8 mouse cellular contexts compared by ENCODE assay signal in genomic region chr12:24680096-24680491, GRCm38 (mm10). TPM values are rescaled to one million over a fixed set of nuclear protein-coding genes. Genes with fewer than 3 reads are reported as not detected.
DNase-seq lines count a peak whose midpoint lies in the region; ATAC-seq and TF ChIP-seq lines count a peak whose summit lies in the region.
"Had no signal": no experiment of that assay in that cellular context is flagged by ENCODE, and none has a peak within 500 bp of the region (broad histone marks: within the 10 kb centered on the region; RNA-seq: fewer than 3 reads in every experiment).

No protein-coding gene starts in this region.

- no peak for ATAC-seq in forebrain, postnatal 0 days
- ATAC-seq in hindbrain, embryonic 11.5 days (ENCODE audit: low FRiP score), result no peak
- ATAC-seq in midbrain, embryonic 16.5 days, result no peak
- no peak for ATAC-seq in CD4-positive, CD25-positive, alpha-beta regulatory T cell, adult 4 months

- H3K4me1 ChIP-seq in embryonic facial prominence, embryonic 10.5 days, result peaks cover 25% of the 10 kb centered on the region
- H3K4me1 ChIP-seq in forebrain, postnatal 0 days (ENCODE audit: insufficient read depth), result peaks cover 10% of the 10 kb centered on the region; the same call in 1 of the 2 replicates
- no peaks in the 10 kb centered on the region for H3K4me1 ChIP-seq in hindbrain, embryonic 11.5 days (replicated peaks; ENCODE audit: control insufficient read depth, insufficient read depth, low read length)
- H3K4me1 ChIP-seq in limb, embryonic 10.5 days, result peaks cover 22% of the 10 kb centered on the region
- H3K4me1 ChIP-seq in midbrain, embryonic 16.5 days (ENCODE audit: control insufficient read depth, insufficient read depth, low read length), result peaks cover 16% of the 10 kb centered on the region

- peak overlapping the region; percentile 72 for H3K4me3 ChIP-seq in embryonic facial prominence, embryonic 10.5 days
- peak overlapping the region; percentile 65 for H3K4me3 ChIP-seq in forebrain, postnatal 0 days (ENCODE audit: low read depth, low read length)
- peak overlapping the region; percentile 51 for H3K4me3 ChIP-seq in hindbrain, embryonic 11.5 days (ENCODE audit: low read depth, low read length)
- peak overlapping the region; percentile 69 for H3K4me3 ChIP-seq in limb, embryonic 10.5 days
- peak overlapping the region; percentile 69 for H3K4me3 ChIP-seq in midbrain, embryonic 16.5 days (ENCODE audit: low read depth, low read length)

- H3K9me3 ChIP-seq in embryonic facial prominence, embryonic 10.5 days, result no peaks in the 10 kb centered on the region
- H3K9me3 ChIP-seq in forebrain, postnatal 0 days (ENCODE audit: low read length), result no peaks in the 10 kb centered on the region
- no peaks in the 10 kb centered on the region for H3K9me3 ChIP-seq in hindbrain, embryonic 11.5 days (ENCODE audit: control insufficient read depth, low read length)
- H3K9me3 ChIP-seq in limb, embryonic 10.5 days (replicated peaks), result no peaks in the 10 kb centered on the region
- no peaks in the 10 kb centered on the region for H3K9me3 ChIP-seq in midbrain, embryonic 16.5 days (replicated peaks; ENCODE audit: control insufficient read depth, low read length, poor library complexity, severe bottlenecking)

- WGBS in embryonic facial prominence, embryonic 10.5 days, result 9% methylated on average over 9 of the region's 9 CpGs
- 18% methylated on average over 9 of the region's 9 CpGs for WGBS in forebrain, postnatal 0 days
- WGBS in hindbrain, embryonic 11.5 days, result 19% methylated on average over 9 of the region's 9 CpGs
- 12% methylated on average over 9 of the region's 9 CpGs for WGBS in limb, embryonic 10.5 days
- 24% methylated on average over 9 of the region's 9 CpGs for WGBS in midbrain, embryonic 16.5 days

- DNase-seq in embryonic facial prominence, embryonic 10.5 days (ENCODE audit: low spot score), result peak; percentile 12
- no peak for DNase-seq in forebrain, postnatal 0 days
- no peak for DNase-seq in hindbrain, embryonic 11.5 days (ENCODE audit: low spot score)
- DNase-seq in limb, embryonic 10.5 days (ENCODE audit: low spot score), result no peak
- no peak for DNase-seq in cerebellum, postnatal 14 days

- H3K27me3 ChIP-seq in embryonic facial prominence, embryonic 10.5 days (replicated peaks; ENCODE audit: low read depth, poor library complexity, severe bottlenecking), result peaks cover 67% of the 10 kb centered on the region
- H3K27me3 ChIP-seq in forebrain, postnatal 0 days (ENCODE audit: insufficient read depth, low read length), result no peaks in the 10 kb centered on the region; the same call in 1 of the 2 replicates
- peaks cover 20% of the 10 kb centered on the region for H3K27me3 ChIP-seq in hindbrain, embryonic 11.5 days (ENCODE audit: control insufficient read depth, insufficient read depth, low read length)
- peaks cover 68% of the 10 kb centered on the region for H3K27me3 ChIP-seq in limb, embryonic 10.5 days (ENCODE audit: low read depth, poor library complexity, severe bottlenecking)
- H3K27me3 ChIP-seq in midbrain, embryonic 16.5 days (ENCODE audit: control insufficient read depth, insufficient read depth, low read depth, low read length), result peaks cover 16% of the 10 kb centered on the region

- peak overlapping the region; percentile 69 for H3K9ac ChIP-seq in forebrain, postnatal 0 days
- peak overlapping the region; percentile 61; the same call in 1 of the 2 replicates for H3K9ac ChIP-seq in hindbrain, embryonic 11.5 days (ENCODE audit: low read depth, low read length)
- peak overlapping the region; percentile 83 for H3K9ac ChIP-seq in midbrain, embryonic 16.5 days (ENCODE audit: low read depth, low read length)

- H3K4me2 ChIP-seq in forebrain, postnatal 0 days (ENCODE audit: low read depth), result peak overlapping the region; percentile 94
- H3K4me2 ChIP-seq in hindbrain, embryonic 11.5 days (replicated peaks; ENCODE audit: low read depth, low read length), result peak overlapping the region; percentile 88
- H3K4me2 ChIP-seq in midbrain, embryonic 16.5 days (ENCODE audit: low read length), result peak overlapping the region; percentile 93

- TF ChIP-seq CTCF in forebrain, postnatal 0 days (IDR thresholded peaks at IDR 0.05; ENCODE audit: low read depth), result no peak

- no peaks in the 10 kb centered on the region for H3K36me3 ChIP-seq in embryonic facial prominence, embryonic 10.5 days (replicated peaks)
- no peaks in the 10 kb centered on the region for H3K36me3 ChIP-seq in forebrain, postnatal 0 days (ENCODE audit: insufficient read depth)
- H3K36me3 ChIP-seq in hindbrain, embryonic 11.5 days (ENCODE audit: control insufficient read depth, insufficient read depth, low read length), result no peaks in the 10 kb centered on the region
- no peaks in the 10 kb centered on the region for H3K36me3 ChIP-seq in limb, embryonic 10.5 days
- H3K36me3 ChIP-seq in midbrain, embryonic 16.5 days (ENCODE audit: control insufficient read depth, insufficient read depth, low read length), result no peaks in the 10 kb centered on the region

- H3K27ac ChIP-seq in embryonic facial prominence, embryonic 10.5 days (replicated peaks), result peak overlapping the region; percentile 78
- no peak overlapping the region for H3K27ac ChIP-seq in forebrain, postnatal 0 days (ENCODE audit: low read depth, low read length)
- H3K27ac ChIP-seq in hindbrain, embryonic 11.5 days (ENCODE audit: low read depth, low read length), result no peak overlapping the region
- H3K27ac ChIP-seq in limb, embryonic 10.5 days, result peak overlapping the region; percentile 70; the same call in 1 of the 2 replicates
- H3K27ac ChIP-seq in midbrain, embryonic 16.5 days (ENCODE audit: low read length), result no peak overlapping the region
- H3K27ac ChIP-seq: macrophage had no signal

RNA-seq across cellular contexts. Expression of gene Cys1, which starts 1.5 kb away (rescaled TPM):
- polyA plus RNA-seq in embryonic facial prominence, embryonic 10.5 days (2016; fragmentation: Nextera tagmentation; extraction: Ambion mirVana), result 0.16 and 0.53 TPM in 2 replicates
- 4.2 and 5.8 TPM in 2 replicates for total RNA-seq in forebrain, postnatal 0 days (2014; rRNA removed)
- 2.1 and 2.3 TPM in 2 replicates for polyA plus RNA-seq in forebrain, postnatal 0 days (2015; fragmentation: Nextera tagmentation; extraction: Ambion mirVana)
- polyA plus RNA-seq in hindbrain, embryonic 11.5 days (2014; fragmentation: Nextera tagmentation; extraction: Ambion mirVana), result 0.88 and 1.2 TPM in 2 replicates
- polyA plus RNA-seq in limb, embryonic 10.5 days (2016; fragmentation: Nextera tagmentation; extraction: Ambion mirVana), result 0.21 TPM in 1 of 2 replicates, not detected in the other
- polyA plus RNA-seq in midbrain, embryonic 16.5 days (2015; fragmentation: Nextera tagmentation; extraction: Ambion mirVana), result 1.6 and 1.8 TPM in 2 replicates
- not detected for polyA plus RNA-seq in CD4-positive, CD25-positive, alpha-beta regulatory T cell, adult 4 months (2017; shearing (Covaris generic))
- polyA plus RNA-seq: macrophage had no signal

RNA-seq across cellular contexts. Expression of gene Rrm2, which starts 27.9 kb away (rescaled TPM):
- polyA plus RNA-seq in embryonic facial prominence, embryonic 10.5 days (2016; fragmentation: Nextera tagmentation; extraction: Ambion mirVana), result 640 and 704 TPM in 2 replicates
- 18.2 and 19.2 TPM in 2 replicates for total RNA-seq in forebrain, postnatal 0 days (2014; rRNA removed)
- 50.3 and 50.7 TPM in 2 replicates for polyA plus RNA-seq in forebrain, postnatal 0 days (2015; fragmentation: Nextera tagmentation; extraction: Ambion mirVana)
- 335 and 391 TPM in 2 replicates for polyA plus RNA-seq in hindbrain, embryonic 11.5 days (2014; fragmentation: Nextera tagmentation; extraction: Ambion mirVana)
- polyA plus RNA-seq in limb, embryonic 10.5 days (2016; fragmentation: Nextera tagmentation; extraction: Ambion mirVana), result 631 and 705 TPM in 2 replicates
- polyA plus RNA-seq in midbrain, embryonic 16.5 days (2015; fragmentation: Nextera tagmentation; extraction: Ambion mirVana), result 37.5 and 41.4 TPM in 2 replicates
- 10 to 100 TPM; 49.7 to 81.3 TPM for polyA plus RNA-seq in CD4-positive, CD25-positive, alpha-beta regulatory T cell, adult 4 months (2017; shearing (Covaris generic))

RNA-seq across cellular contexts. Expression of gene Klf11, which starts 29.0 kb away (rescaled TPM):
- 10.3 and 10.5 TPM in 2 replicates for polyA plus RNA-seq in embryonic facial prominence, embryonic 10.5 days (2016; fragmentation: Nextera tagmentation; extraction: Ambion mirVana)
- total RNA-seq in forebrain, postnatal 0 days (2014; rRNA removed), result 27.3 and 30.7 TPM in 2 replicates
- polyA plus RNA-seq in forebrain, postnatal 0 days (2015; fragmentation: Nextera tagmentation; extraction: Ambion mirVana), result 20.4 and 22.9 TPM in 2 replicates
- polyA plus RNA-seq in hindbrain, embryonic 11.5 days (2014; fragmentation: Nextera tagmentation; extraction: Ambion mirVana), result 12.5 and 14.3 TPM in 2 replicates
- polyA plus RNA-seq in limb, embryonic 10.5 days (2016; fragmentation: Nextera tagmentation; extraction: Ambion mirVana), result 8.4 and 9.5 TPM in 2 replicates
- polyA plus RNA-seq in midbrain, embryonic 16.5 days (2015; fragmentation: Nextera tagmentation; extraction: Ambion mirVana), result 21.4 and 22.6 TPM in 2 replicates
- polyA plus RNA-seq in CD4-positive, CD25-positive, alpha-beta regulatory T cell, adult 4 months (2017; shearing (Covaris generic)), result 1 to 10 TPM; 2.2 to 3.1 TPM

Comparison
In these comparisons a context has a peak if more than half of its experiments do, and no peak if none do; other contexts are left out.
1. H3K27ac ChIP-seq: peak in embryonic facial prominence, embryonic 10.5 days (single experiment) and limb, embryonic 10.5 days (single experiment); none in forebrain, postnatal 0 days (single experiment), hindbrain, embryonic 11.5 days (single experiment) and midbrain, embryonic 16.5 days (single experiment).
2. Peak in every context shown above with its lines, with median percentiles within 50 percentile points of each other: H3K4me3 ChIP-seq, H3K4me2 ChIP-seq and H3K9ac ChIP-seq.